Mouse (Mus musculus): ENCODE measurements around the gene Plgrkt. TPM values are rescaled to one million over a fixed set of nuclear protein-coding genes. Genes with fewer than 3 reads are reported as not detected.

The Plgrkt gene
- polyA plus RNA-seq, 1 experiment from 2014 or later, result 56.2 TPM

DNA sequence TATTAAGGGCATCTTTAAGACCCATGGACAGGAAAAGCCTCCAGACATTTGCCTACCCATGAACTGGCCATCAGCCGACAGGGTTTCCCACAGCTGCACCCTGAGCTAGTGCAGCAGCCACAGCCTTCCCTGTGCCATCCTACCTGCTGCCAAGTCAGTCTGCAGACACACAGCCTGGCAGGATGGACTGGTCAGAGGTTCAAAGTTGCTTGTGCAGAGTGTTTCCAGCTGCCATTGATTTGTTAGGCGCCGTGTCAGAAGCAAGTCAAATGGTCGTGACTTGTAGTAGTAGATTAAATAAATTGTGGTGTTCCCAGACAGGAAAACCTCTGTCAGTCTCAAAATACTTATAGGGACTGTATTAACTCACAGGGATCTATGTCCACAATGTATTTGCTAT lies 36.1 kb upstream of the Plgrkt start:
- DNase-seq (ENCODE audit: low spot score), result no peak
- H3K27ac ChIP-seq (ENCODE audit: low read depth, low read length), result no peak overlapping the region
- no peak for ATAC-seq (replicated peaks; ENCODE audit: low FRiP score)
- H3K4me1 ChIP-seq (replicated peaks; ENCODE audit: control insufficient read depth, insufficient read depth, low read length), result peaks cover 3% of the 10 kb centered on the region; the same call in 1 of the 2 replicates
- no peak overlapping the region for H3K4me3 ChIP-seq (ENCODE audit: low read depth, low read length)
- no peak overlapping the region for H3K4me2 ChIP-seq
- no peak overlapping the region for H3K9ac ChIP-seq (ENCODE audit: low read depth, low read length)
- H3K27me3 ChIP-seq (replicated peaks; ENCODE audit: control insufficient read depth, insufficient read depth, low read length), result no peaks in the 10 kb centered on the region
- no peaks in the 10 kb centered on the region for H3K9me3 ChIP-seq (ENCODE audit: control insufficient read depth, low read length)
- WGBS, result 77% methylated on average over 4 of the region's 4 CpGs
- no peaks in the 10 kb centered on the region for H3K36me3 ChIP-seq (ENCODE audit: control insufficient read depth, insufficient read depth, low read length)

GRCm38 (mm10) chr19:29402621-29403020 lies 35.4 kb upstream of the Plgrkt start:
- H3K9me3 ChIP-seq (ENCODE audit: control insufficient read depth, low read length), result no peaks in the 10 kb centered on the region
- no peak overlapping the region for H3K4me2 ChIP-seq
- 76% methylated on average over 4 of the region's 4 CpGs for WGBS
- no peak for DNase-seq (ENCODE audit: low spot score)
- H3K27ac ChIP-seq (ENCODE audit: low read depth, low read length), result no peak overlapping the region
- peaks cover 3% of the 10 kb centered on the region; the same call in 1 of the 2 replicates for H3K4me1 ChIP-seq (replicated peaks; ENCODE audit: control insufficient read depth, insufficient read depth, low read length)
- no peaks in the 10 kb centered on the region for H3K27me3 ChIP-seq (replicated peaks; ENCODE audit: control insufficient read depth, insufficient read depth, low read length)
- no peaks in the 10 kb centered on the region for H3K36me3 ChIP-seq (ENCODE audit: control insufficient read depth, insufficient read depth, low read length)
- ATAC-seq (replicated peaks; ENCODE audit: low FRiP score), result no peak
- H3K9ac ChIP-seq (ENCODE audit: low read depth, low read length), result no peak overlapping the region
- no peak overlapping the region for H3K4me3 ChIP-seq (ENCODE audit: low read depth, low read length)

- no peak overlapping the region for H3K9ac ChIP-seq (ENCODE audit: low read depth, low read length)
- DNase-seq (ENCODE audit: low spot score), result no peak
Measured at GRCm38 (mm10) chr19:29400466-29400865, 33.3 kb upstream of the Plgrkt start.

DNA sequence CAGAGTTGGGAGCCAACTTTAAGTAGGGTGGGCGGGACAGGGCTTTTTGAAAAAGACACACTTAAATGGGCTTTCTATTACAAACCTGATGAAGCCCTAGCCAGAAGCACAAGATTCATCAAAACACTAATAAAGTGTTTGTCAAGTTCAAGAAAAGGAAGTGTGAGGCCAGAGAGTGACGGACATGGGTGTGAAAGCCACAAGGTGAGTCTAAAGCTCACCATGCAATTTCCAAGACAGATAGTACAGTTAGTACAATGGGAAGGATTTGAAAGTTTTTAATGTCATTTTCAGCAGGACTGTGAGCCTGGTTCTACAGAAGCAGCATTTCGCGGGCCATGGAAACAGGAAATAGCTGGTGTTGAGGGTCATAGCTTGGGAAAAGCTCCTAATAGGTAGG lies 32.6 kb upstream of the Plgrkt start:
- no peaks in the 10 kb centered on the region for H3K36me3 ChIP-seq (ENCODE audit: control insufficient read depth, insufficient read depth, low read length)
- no peak for ATAC-seq (replicated peaks; ENCODE audit: low FRiP score)
- no peaks in the 10 kb centered on the region for H3K9me3 ChIP-seq (ENCODE audit: control insufficient read depth, low read length)
- H3K9ac ChIP-seq (ENCODE audit: low read depth, low read length), result no peak overlapping the region
- WGBS, result 62% methylated on average over 4 of the region's 4 CpGs
- DNase-seq (ENCODE audit: low spot score), result no peak
- H3K4me2 ChIP-seq, result no peak overlapping the region; the same call in 1 of the 2 replicates
- H3K4me3 ChIP-seq (ENCODE audit: low read depth, low read length), result no peak overlapping the region
- H3K27ac ChIP-seq (ENCODE audit: low read depth, low read length), result no peak overlapping the region
- no peaks in the 10 kb centered on the region for H3K27me3 ChIP-seq (replicated peaks; ENCODE audit: control insufficient read depth, insufficient read depth, low read length)
- peaks cover 3% of the 10 kb centered on the region; the same call in 1 of the 2 replicates for H3K4me1 ChIP-seq (replicated peaks; ENCODE audit: control insufficient read depth, insufficient read depth, low read length)

More at GRCm38 (mm10) chr19:29400466-29400865, 33.3 kb upstream of the Plgrkt start:
- ATAC-seq (replicated peaks; ENCODE audit: low FRiP score), result no peak
- peaks cover 3% of the 10 kb centered on the region; the same call in 1 of the 2 replicates for H3K4me1 ChIP-seq (replicated peaks; ENCODE audit: control insufficient read depth, insufficient read depth, low read length)
- no peaks in the 10 kb centered on the region for H3K9me3 ChIP-seq (ENCODE audit: control insufficient read depth, low read length)
- H3K36me3 ChIP-seq (ENCODE audit: control insufficient read depth, insufficient read depth, low read length), result no peaks in the 10 kb centered on the region
- 41% methylated on average over 3 of the region's 3 CpGs for WGBS
- H3K27me3 ChIP-seq (replicated peaks; ENCODE audit: control insufficient read depth, insufficient read depth, low read length), result no peaks in the 10 kb centered on the region
- H3K4me3 ChIP-seq (ENCODE audit: low read depth, low read length), result no peak overlapping the region
- H3K4me2 ChIP-seq, result peak overlapping the region; percentile 21; the same call in 1 of the 2 replicates
- H3K27ac ChIP-seq (ENCODE audit: low read depth, low read length), result no peak overlapping the region

DNA sequence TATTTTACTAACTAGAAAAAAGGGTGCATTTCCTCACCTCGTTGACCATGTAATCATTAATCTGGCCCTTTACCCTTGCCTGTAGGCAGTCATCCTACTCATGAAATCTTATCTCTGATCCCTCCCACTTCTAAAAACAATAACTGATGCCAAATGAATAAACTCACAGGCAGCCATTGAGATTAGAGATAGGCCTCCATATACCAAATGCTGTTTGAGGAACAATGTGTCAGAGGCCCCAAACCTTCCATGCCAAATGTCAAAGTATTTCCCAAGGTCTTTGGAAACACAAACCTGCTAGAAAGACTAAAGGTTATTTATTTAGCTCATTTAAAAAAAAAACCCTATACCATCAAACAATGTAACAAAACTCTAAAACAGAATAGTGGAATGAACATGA lies 29.2 kb upstream of the Plgrkt start:
- Histone ChIP-seq H3K9ac (ENCODE audit: low read depth, low read length) (no peak overlapping the region), H3K27ac (ENCODE audit: low read depth, low read length) (no peak overlapping the region), H3K27me3 (replicated peaks; ENCODE audit: control insufficient read depth, insufficient read depth, low read length) (no peaks in the 10 kb centered on the region), H3K36me3 (ENCODE audit: control insufficient read depth, insufficient read depth, low read length) (no peaks in the 10 kb centered on the region), H3K4me2 (no peak overlapping the region), H3K4me3 (ENCODE audit: low read depth, low read length) (no peak overlapping the region), H3K9me3 (ENCODE audit: control insufficient read depth, low read length) (no peaks in the 10 kb centered on the region), H3K4me1 (replicated peaks; ENCODE audit: control insufficient read depth, insufficient read depth, low read length) (peaks cover 3% of the 10 kb centered on the region; the same call in 1 of the 2 replicates)
- no peak for DNase-seq (ENCODE audit: low spot score)
- no peak for ATAC-seq (replicated peaks; ENCODE audit: low FRiP score)
- 48% methylated on average over 1 of the region's 1 CpGs for WGBS

- Histone ChIP-seq H3K36me3 (ENCODE audit: control insufficient read depth, insufficient read depth, low read length) (no peaks in the 10 kb centered on the region), H3K9ac (ENCODE audit: low read depth, low read length) (no peak overlapping the region), H3K9me3 (ENCODE audit: control insufficient read depth, low read length) (no peaks in the 10 kb centered on the region), H3K27me3 (replicated peaks; ENCODE audit: control insufficient read depth, insufficient read depth, low read length) (no peaks in the 10 kb centered on the region), H3K4me3 (ENCODE audit: low read depth, low read length) (no peak overlapping the region), H3K27ac (ENCODE audit: low read depth, low read length) (no peak overlapping the region), H3K4me2 (no peak overlapping the region), H3K4me1 (replicated peaks; ENCODE audit: control insufficient read depth, insufficient read depth, low read length) (no peaks in the 10 kb centered on the region)
- ATAC-seq (replicated peaks; ENCODE audit: low FRiP score), result no peak
- DNase-seq (ENCODE audit: low spot score), result no peak
- 87% methylated on average over 2 of the region's 2 CpGs for WGBS
Measured at GRCm38 (mm10) chr19:29394721-29395120, 27.5 kb upstream of the Plgrkt start.

GRCm38 (mm10) chr19:29393333-29393732 lies 26.1 kb upstream of the Plgrkt start:
- H3K9me3 ChIP-seq (ENCODE audit: control insufficient read depth, low read length), result no peaks in the 10 kb centered on the region
- H3K36me3 ChIP-seq (ENCODE audit: control insufficient read depth, insufficient read depth, low read length), result no peaks in the 10 kb centered on the region
- H3K4me3 ChIP-seq (ENCODE audit: low read depth, low read length), result no peak overlapping the region
- no peak overlapping the region for H3K27ac ChIP-seq (ENCODE audit: low read depth, low read length)
- 84% methylated on average over 9 of the region's 9 CpGs for WGBS
- DNase-seq (ENCODE audit: low spot score) (no peak), ATAC-seq (replicated peaks; ENCODE audit: low FRiP score) (no peak)
- no peaks in the 10 kb centered on the region for H3K4me1 ChIP-seq (replicated peaks; ENCODE audit: control insufficient read depth, insufficient read depth, low read length)
- H3K9ac ChIP-seq (ENCODE audit: low read depth, low read length), result no peak overlapping the region
- no peak overlapping the region for H3K4me2 ChIP-seq
- no peaks in the 10 kb centered on the region for H3K27me3 ChIP-seq (replicated peaks; ENCODE audit: control insufficient read depth, insufficient read depth, low read length)

DNA sequence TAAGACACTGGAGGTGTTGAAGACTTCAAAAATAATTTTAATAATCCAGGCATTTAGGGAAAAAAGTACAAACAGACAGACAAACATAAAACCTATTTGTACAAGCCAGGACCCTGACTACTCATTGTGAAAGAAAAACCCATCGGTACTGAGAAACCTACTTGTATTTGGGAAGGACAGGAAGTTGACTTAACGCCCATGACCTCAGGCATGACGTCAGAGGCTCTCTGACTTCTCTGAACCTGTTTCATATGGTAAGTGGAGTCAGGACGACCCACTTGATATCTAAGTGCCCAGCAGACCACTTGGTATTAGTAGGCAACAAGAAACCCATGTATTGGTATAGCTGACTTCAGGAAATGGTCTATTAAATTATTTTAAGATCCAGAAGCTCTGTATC lies 24.1 kb upstream of the Plgrkt start:
- Histone ChIP-seq H3K9me3 (ENCODE audit: control insufficient read depth, low read length) (no peaks in the 10 kb centered on the region), H3K27ac (ENCODE audit: low read depth, low read length) (no peak overlapping the region), H3K9ac (ENCODE audit: low read depth, low read length) (no peak overlapping the region), H3K4me1 (replicated peaks; ENCODE audit: control insufficient read depth, insufficient read depth, low read length) (no peaks in the 10 kb centered on the region), H3K4me3 (ENCODE audit: low read depth, low read length) (no peak overlapping the region), H3K4me2 (no peak overlapping the region), H3K36me3 (ENCODE audit: control insufficient read depth, insufficient read depth, low read length) (no peaks in the 10 kb centered on the region), H3K27me3 (replicated peaks; ENCODE audit: control insufficient read depth, insufficient read depth, low read length) (no peaks in the 10 kb centered on the region)
- 59% methylated on average over 4 of the region's 4 CpGs for WGBS
- ATAC-seq (replicated peaks; ENCODE audit: low FRiP score) (no peak), DNase-seq (ENCODE audit: low spot score) (no peak)

GRCm38 (mm10) chr19:29390483-29390882 lies 23.3 kb upstream of the Plgrkt start:
- no peak for DNase-seq (ENCODE audit: low spot score)
- Histone ChIP-seq H3K4me2 (no peak overlapping the region), H3K36me3 (ENCODE audit: control insufficient read depth, insufficient read depth, low read length) (no peaks in the 10 kb centered on the region), H3K9ac (ENCODE audit: low read depth, low read length) (no peak overlapping the region), H3K27ac (ENCODE audit: low read depth, low read length) (no peak overlapping the region), H3K9me3 (ENCODE audit: control insufficient read depth, low read length) (no peaks in the 10 kb centered on the region), H3K4me3 (ENCODE audit: low read depth, low read length) (no peak overlapping the region), H3K4me1 (replicated peaks; ENCODE audit: control insufficient read depth, insufficient read depth, low read length) (no peaks in the 10 kb centered on the region), H3K27me3 (replicated peaks; ENCODE audit: control insufficient read depth, insufficient read depth, low read length) (no peaks in the 10 kb centered on the region)
- no peak for ATAC-seq (replicated peaks; ENCODE audit: low FRiP score)
- WGBS, result 63% methylated on average over 5 of the region's 5 CpGs

Data from liver, embryonic 11.5 days (tissue).